Mouse (Mus musculus): ENCODE results near the gene Rccd1. TPM values are rescaled to one million over a fixed set of nuclear protein-coding genes. Genes with fewer than 3 reads are reported as not detected.

The Rccd1 gene
- polyA plus RNA-seq, 1 experiment from 2014 or later = 3.1 TPM

GRCm38 (mm10) chr7:80299568-80299967 is 24.7 kb downstream of the Rccd1 start:
- H3K4me1 ChIP-seq (replicated peaks) = peaks cover 41% of the 10 kb centered on the region
- H3K9me3 ChIP-seq (replicated peaks) = no peaks in the 10 kb centered on the region
- H3K9ac ChIP-seq = no peak overlapping the region
- ATAC-seq (ENCODE audit: insufficient read depth) = no peak
- no peak overlapping the region for H3K27ac ChIP-seq (replicated peaks)
- H3K4me2 ChIP-seq = no peak overlapping the region
- H3K36me3 ChIP-seq (replicated peaks) = peaks cover 86% of the 10 kb centered on the region
- no peak overlapping the region for H3K4me3 ChIP-seq (replicated peaks)
- 81% methylated on average over 3 of the region's 3 CpGs for WGBS (ENCODE audit: insufficient replicate concordance)
- H3K27me3 ChIP-seq = no peaks in the 10 kb centered on the region

DNA sequence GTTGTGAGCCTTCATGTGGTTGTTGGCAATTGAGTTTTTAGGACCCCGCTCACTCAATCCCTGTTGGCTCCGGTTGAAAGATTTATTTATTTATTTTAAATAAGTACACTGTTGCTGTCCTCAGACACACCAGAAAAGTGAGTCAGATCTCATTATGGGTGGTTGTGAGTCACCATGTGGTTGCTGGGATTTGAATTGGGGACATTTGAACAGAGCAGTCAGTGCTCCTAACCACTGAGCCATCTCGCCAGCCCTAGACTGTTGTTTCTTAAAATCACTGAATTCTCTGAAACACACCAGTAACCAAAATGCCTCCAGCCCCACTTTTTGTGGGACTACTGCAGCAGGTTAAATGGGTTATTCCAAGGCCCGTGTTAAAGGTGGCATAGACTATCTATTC is 25.5 kb downstream of the Rccd1 start:
- ATAC-seq (ENCODE audit: insufficient read depth) = no peak
- H3K27me3 ChIP-seq = no peaks in the 10 kb centered on the region
- H3K4me1 ChIP-seq (replicated peaks) = peaks cover 43% of the 10 kb centered on the region
- H3K4me3 ChIP-seq (replicated peaks) = no peak overlapping the region; the same call in 1 of the 2 replicates
- WGBS (ENCODE audit: insufficient replicate concordance) = 90% methylated on average over 4 of the region's 4 CpGs
- H3K9me3 ChIP-seq (replicated peaks) = no peaks in the 10 kb centered on the region
- H3K4me2 ChIP-seq = 0 out of 2 replicates have a peak overlapping the region, but pooled peaks have one; percentile 68
- no peak overlapping the region for H3K27ac ChIP-seq (replicated peaks)
- H3K36me3 ChIP-seq (replicated peaks) = peaks cover 78% of the 10 kb centered on the region
- H3K9ac ChIP-seq = no peak overlapping the region

GRCm38 (mm10) chr7:80297041-80297440 is 27.2 kb downstream of the Rccd1 start:
- Histone ChIP-seq H3K4me3 (replicated peaks) (peak overlapping the region; percentile 83), H3K27me3 (no peaks in the 10 kb centered on the region), H3K9ac (peak overlapping the region; percentile 25; the same call in 1 of the 2 replicates), H3K27ac (replicated peaks) (no peak overlapping the region), H3K9me3 (replicated peaks) (no peaks in the 10 kb centered on the region), H3K36me3 (replicated peaks) (peaks cover 63% of the 10 kb centered on the region), H3K4me1 (replicated peaks) (peaks cover 59% of the 10 kb centered on the region), H3K4me2 (peak overlapping the region; percentile 68)
- 88% methylated on average over 3 of the region's 3 CpGs for WGBS (ENCODE audit: insufficient replicate concordance)
- ATAC-seq (ENCODE audit: insufficient read depth) = no peak

DNA sequence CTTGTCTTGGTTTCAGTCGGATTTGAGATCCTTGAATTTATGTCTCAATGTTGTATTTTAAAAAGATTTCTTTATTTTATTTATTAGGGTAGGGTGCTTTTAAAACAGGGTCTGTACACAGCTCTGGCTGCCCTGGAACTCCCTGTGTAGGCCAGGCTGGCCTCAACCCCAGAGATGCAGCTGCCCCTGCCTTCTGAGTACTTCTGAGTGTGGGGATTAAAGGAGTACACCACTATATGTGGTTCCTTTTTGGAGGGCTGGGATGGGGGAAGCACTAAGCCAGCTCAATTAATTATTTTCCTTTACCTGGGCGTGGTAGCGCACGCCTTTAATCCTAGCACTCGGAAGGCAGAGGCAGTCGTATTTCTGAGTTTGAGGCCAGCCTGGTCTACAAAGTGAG is 27.8 kb downstream of the Rccd1 start:
- Histone ChIP-seq H3K4me3 (replicated peaks) (peak overlapping the region; percentile 83), H3K9ac (peak overlapping the region; percentile 97)
- ATAC-seq (ENCODE audit: insufficient read depth) = no peak

GRCm38 (mm10) chr7:80294764-80295648 is 29.2 kb downstream of the Rccd1 start:
- H3K9me3 ChIP-seq (replicated peaks) = no peaks in the 10 kb centered on the region
- peak overlapping the region; percentile 83 for H3K4me3 ChIP-seq (replicated peaks)
- peak overlapping the region; percentile 97 for H3K9ac ChIP-seq
- H3K27ac ChIP-seq (replicated peaks) = peak overlapping the region; percentile 95
- 7% methylated on average over 37 of the region's 37 CpGs for WGBS (ENCODE audit: insufficient replicate concordance)
- H3K4me1 ChIP-seq (replicated peaks) = peaks cover 61% of the 10 kb centered on the region
- H3K27me3 ChIP-seq = no peaks in the 10 kb centered on the region
- peak overlapping the region; percentile 68 for H3K4me2 ChIP-seq
- peak; percentile 54 for ATAC-seq (ENCODE audit: insufficient read depth)
- H3K36me3 ChIP-seq (replicated peaks) = peaks cover 48% of the 10 kb centered on the region

More for the DNA sequence above, 27.8 kb downstream of the Rccd1 start:
- Histone ChIP-seq H3K4me1 (replicated peaks) (peaks cover 61% of the 10 kb centered on the region), H3K4me2 (peak overlapping the region; percentile 68), H3K27me3 (no peaks in the 10 kb centered on the region), H3K36me3 (replicated peaks) (peaks cover 57% of the 10 kb centered on the region), H3K9me3 (replicated peaks) (no peaks in the 10 kb centered on the region), H3K27ac (replicated peaks) (peak overlapping the region; percentile 16; the same call in 1 of the 2 replicates)
- 83% methylated on average over 6 of the region's 6 CpGs for WGBS (ENCODE audit: insufficient replicate concordance)

GRCm38 (mm10) chr7:80294062-80294763 is 30.0 kb downstream of the Rccd1 start, which contains the start of gene Prc1:
TSS of gene Prc1 (plus strand) at chr7:80294450.
- peak within 1 kb of the TSS; percentile 97 for H3K9ac ChIP-seq
- H3K9me3 ChIP-seq (replicated peaks) = no peaks in the 10 kb centered on the region
- peak; percentile 99 for ATAC-seq (ENCODE audit: insufficient read depth)
- peaks cover 42% of the 10 kb centered on the region for H3K36me3 ChIP-seq (replicated peaks)
- H3K4me2 ChIP-seq = peak within 1 kb of the TSS; percentile 68
- peak within 1 kb of the TSS; percentile 83 for H3K4me3 ChIP-seq (replicated peaks)
- peaks cover 54% of the 10 kb centered on the region for H3K4me1 ChIP-seq (replicated peaks)
- peak within 1 kb of the TSS; percentile 95 for H3K27ac ChIP-seq (replicated peaks)
- under 1% methylated on average over 52 of the region's 52 CpGs for WGBS (ENCODE audit: insufficient replicate concordance)
- H3K27me3 ChIP-seq = no peaks in the 10 kb centered on the region

DNA sequence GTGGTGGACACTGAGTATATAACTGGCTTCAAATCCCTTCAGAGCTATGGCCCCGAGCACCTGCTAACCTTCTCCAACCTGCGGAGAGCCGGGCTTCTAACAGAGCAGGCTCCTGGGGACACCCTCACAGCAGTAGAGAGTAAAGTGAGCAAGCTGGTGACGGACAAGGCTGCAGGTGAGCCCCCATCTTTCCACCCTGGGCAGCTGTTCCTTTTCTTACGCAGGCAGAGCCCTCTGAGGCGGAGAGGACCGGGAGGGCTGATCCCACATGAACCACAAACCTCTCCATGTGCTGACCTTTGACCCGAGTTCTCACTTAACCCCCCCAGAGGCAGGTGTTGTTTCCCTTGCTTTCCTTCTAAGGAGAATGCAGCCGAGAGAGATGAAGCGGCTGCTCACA is 36.5 kb downstream of the Rccd1 start:
- no peak for ATAC-seq (ENCODE audit: insufficient read depth)
- Histone ChIP-seq H3K27ac (replicated peaks) (no peak overlapping the region), H3K4me1 (replicated peaks) (peaks cover 31% of the 10 kb centered on the region), H3K36me3 (replicated peaks) (peaks cover 61% of the 10 kb centered on the region), H3K9ac (no peak overlapping the region), H3K9me3 (replicated peaks) (no peaks in the 10 kb centered on the region), H3K4me3 (replicated peaks) (no peak overlapping the region), H3K4me2 (no peak overlapping the region), H3K27me3 (no peaks in the 10 kb centered on the region)
- WGBS (ENCODE audit: insufficient replicate concordance) = 72% methylated on average over 10 of the region's 10 CpGs

- Histone ChIP-seq H3K27ac (replicated peaks) (0 out of 2 replicates have a peak overlapping the region, but pooled peaks have one; percentile 14), H3K9ac (no peak overlapping the region), H3K9me3 (replicated peaks) (no peaks in the 10 kb centered on the region), H3K4me2 (no peak overlapping the region), H3K27me3 (no peaks in the 10 kb centered on the region), H3K36me3 (replicated peaks) (peaks cover 70% of the 10 kb centered on the region), H3K4me1 (replicated peaks) (peaks cover 22% of the 10 kb centered on the region), H3K4me3 (replicated peaks) (no peak overlapping the region)
- 88% methylated on average over 6 of the region's 6 CpGs for WGBS (ENCODE audit: insufficient replicate concordance)
- ATAC-seq (ENCODE audit: insufficient read depth) = no peak
Measured at GRCm38 (mm10) chr7:80285725-80286124, 38.5 kb downstream of the Rccd1 start.

DNA sequence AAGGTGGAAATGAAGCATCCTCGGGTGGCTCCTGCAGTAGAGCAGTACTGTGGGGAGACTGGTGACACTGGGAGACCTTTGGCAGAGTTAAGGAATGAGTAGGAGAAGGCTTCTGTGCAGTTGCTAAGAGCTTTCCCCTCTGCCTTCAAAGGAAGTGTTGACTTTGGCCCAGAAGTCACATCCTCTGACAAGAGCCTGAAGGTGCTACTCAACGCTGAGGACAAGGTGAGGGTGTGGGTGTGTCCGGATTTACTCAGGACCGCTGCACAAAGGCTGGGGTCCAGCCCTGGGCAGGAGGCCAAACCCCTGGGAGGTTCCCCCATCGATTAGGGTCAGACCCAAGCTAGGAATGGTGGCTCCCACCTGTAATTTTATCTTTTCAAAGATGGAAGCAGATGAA is 39.9 kb downstream of the Rccd1 start:
- Histone ChIP-seq H3K4me3 (replicated peaks) (no peak overlapping the region), H3K27me3 (no peaks in the 10 kb centered on the region), H3K4me1 (replicated peaks) (peaks cover 22% of the 10 kb centered on the region), H3K9me3 (replicated peaks) (no peaks in the 10 kb centered on the region), H3K27ac (replicated peaks) (no peak overlapping the region), H3K9ac (no peak overlapping the region), H3K36me3 (replicated peaks) (peaks cover 76% of the 10 kb centered on the region), H3K4me2 (no peak overlapping the region)
- ATAC-seq (ENCODE audit: insufficient read depth) = no peak
- WGBS (ENCODE audit: insufficient replicate concordance) = 81% methylated on average over 5 of the region's 5 CpGs

DNA sequence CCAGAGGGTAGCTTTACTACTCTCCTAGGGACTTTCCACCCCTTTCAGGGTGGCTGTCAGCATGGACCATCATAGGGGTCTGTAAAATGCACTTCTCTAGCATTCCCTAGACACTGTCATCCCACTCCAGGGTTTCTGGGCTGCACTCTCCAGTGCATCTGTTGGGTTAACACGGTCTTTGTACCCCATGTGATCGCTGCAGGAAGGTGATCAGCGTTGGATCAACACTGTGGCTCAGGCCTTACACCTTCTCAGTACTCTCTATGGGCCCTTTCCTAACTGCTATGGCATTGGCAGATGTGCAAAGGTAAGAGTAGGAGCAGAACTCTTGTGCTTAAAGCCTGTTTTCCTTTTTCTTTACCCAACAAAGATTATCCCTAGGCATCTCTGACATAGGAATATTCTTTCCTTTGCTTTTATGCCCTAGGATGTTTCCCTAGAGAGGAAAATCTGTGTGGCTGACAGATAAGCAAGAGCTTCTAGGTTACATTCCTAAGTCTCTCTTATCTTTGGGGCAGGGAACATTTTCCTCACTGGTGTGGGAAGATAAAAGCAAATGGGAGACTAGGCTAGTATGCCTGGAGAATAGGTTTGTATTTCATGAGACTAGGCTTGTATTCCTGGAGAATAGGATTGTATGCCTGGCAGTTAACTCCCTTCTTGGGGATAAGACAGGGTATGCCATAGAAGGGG is 40.9 kb downstream of the Rccd1 start:
- Histone ChIP-seq H3K9me3 (replicated peaks) (no peaks in the 10 kb centered on the region), H3K4me1 (replicated peaks) (peaks cover 26% of the 10 kb centered on the region), H3K4me2 (peak overlapping the region; percentile 6; the same call in 1 of the 2 replicates), H3K27me3 (no peaks in the 10 kb centered on the region), H3K27ac (replicated peaks) (peak overlapping the region; percentile 51; the same call in 1 of the 2 replicates), H3K9ac (no peak overlapping the region), H3K36me3 (replicated peaks) (peaks cover 71% of the 10 kb centered on the region), H3K4me3 (replicated peaks) (no peak overlapping the region)
- WGBS (ENCODE audit: insufficient replicate concordance) = 71% methylated on average over 3 of the region's 3 CpGs
- peak; percentile 33 for ATAC-seq (ENCODE audit: insufficient read depth)

All from liver, embryonic 15.5 days (tissue).